Mouse (Mus musculus) spleen, adult 18-20 months (tissue): ENCODE results near the gene Gng12.
"Not testable (repeated sequence)": the region's sequence is repeated elsewhere in the genome, so short reads cannot be mapped to it uniquely, and the experiment has no call there.

ENCODE experiments used
- DNase-seq, 2 experiments: peaks; one replicate each; pipeline ENCODE4 v3.0.0; 2022; ENCODE audit warnings: mixed read lengths in 2 of 2

The Gng12 gene

GRCm38 (mm10) chr6:67030416-67030815, 134.2 kb downstream of the Gng12 start:
- DNase-seq = no peak

- no peak for DNase-seq
These were observed 134.6 kb downstream of the Gng12 start for GRCm38 (mm10) chr6:67030846-67031245.

GRCm38 (mm10) chr6:67032551-67032950, 136.4 kb downstream of the Gng12 start:
- not testable (repeated sequence) for DNase-seq

GRCm38 (mm10) chr6:67032972-67033371, 136.8 kb downstream of the Gng12 start:
- DNase-seq = not testable (repeated sequence)

- DNase-seq = no peak
These were observed 137.4 kb downstream of the Gng12 start for GRCm38 (mm10) chr6:67033604-67034003.

GRCm38 (mm10) chr6:67034331-67035130, 138.3 kb downstream of the Gng12 start:
- DNase-seq = no peak

- no peak for DNase-seq
These were observed 139.4 kb downstream of the Gng12 start for GRCm38 (mm10) chr6:67035388-67036299.

- DNase-seq = peak; percentile 67 to 81
These were observed 140.2 kb downstream of the Gng12 start for GRCm38 (mm10) chr6:67036356-67036811.

GRCm38 (mm10) chr6:67036837-67037628, 140.8 kb downstream of the Gng12 start, which contains the start of gene Gadd45a:
Gene Gadd45a (minus strand): TSS chr6:67037457.
- peak; percentile 88 to 91 for DNase-seq

- DNase-seq = no peak
These were observed 142.8 kb downstream of the Gng12 start for GRCm38 (mm10) chr6:67038964-67039363.

- no peak for DNase-seq
These were observed 144.8 kb downstream of the Gng12 start for GRCm38 (mm10) chr6:67040904-67041410.

GRCm38 (mm10) chr6:67045424-67045823, 149.2 kb downstream of the Gng12 start:
- DNase-seq = no peak

- DNase-seq = no peak
These were observed 150.7 kb downstream of the Gng12 start for GRCm38 (mm10) chr6:67046937-67047336.

- no peak for DNase-seq
These were observed 152.0 kb downstream of the Gng12 start for GRCm38 (mm10) chr6:67048052-67048691.

GRCm38 (mm10) chr6:67048880-67049694, 152.9 kb downstream of the Gng12 start:
- DNase-seq = no peak

GRCm38 (mm10) chr6:67049695-67050038, 153.5 kb downstream of the Gng12 start:
- DNase-seq = no peak

GRCm38 (mm10) chr6:67050063-67050462, 153.9 kb downstream of the Gng12 start:
- no peak for DNase-seq

GRCm38 (mm10) chr6:67056108-67056888, 160.1 kb downstream of the Gng12 start:
- no peak for DNase-seq

- no peak for DNase-seq
These were observed 160.8 kb downstream of the Gng12 start for GRCm38 (mm10) chr6:67056889-67057564.

GRCm38 (mm10) chr6:67057574-67057973, 161.4 kb downstream of the Gng12 start:
- DNase-seq = no peak
